Comparison of ENCODE assay signal across 25 mouse cellular contexts in the genomic region with DNA sequence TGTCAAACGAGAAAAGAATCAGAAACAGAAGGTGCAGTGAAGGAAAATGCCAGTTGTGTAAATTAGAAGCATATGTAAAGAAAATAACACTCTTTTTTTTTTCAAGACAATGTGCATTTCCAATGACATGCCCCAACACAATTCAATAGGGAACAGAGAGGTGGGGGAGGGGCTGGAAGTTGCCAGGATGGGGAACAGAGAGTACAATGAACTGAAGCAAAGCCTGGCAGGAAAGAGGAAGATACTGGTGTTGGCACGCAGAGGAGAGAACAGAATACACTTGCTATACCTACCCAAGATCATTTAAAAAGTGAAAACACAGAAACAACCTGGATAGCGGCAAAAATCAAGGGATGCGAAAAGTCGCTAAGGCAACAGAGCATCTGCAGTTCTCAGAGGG. TPM values are rescaled to one million over a fixed set of nuclear protein-coding genes. Genes with fewer than 3 reads are reported as not detected.
"Had no signal": no experiment of that assay in that cellular context is flagged by ENCODE, and none has a peak within 500 bp of the region (broad histone marks: within the 10 kb centered on the region; RNA-seq: fewer than 3 reads in every experiment).

No protein-coding gene starts in this region.

- H3K27ac ChIP-seq: neural tube, embryonic 12.5 days; neural tube, embryonic 13.5 days; neural tube, embryonic 15.5 days; stomach, embryonic 15.5 days; stomach, postnatal 0 days had no signal

- DNase-seq: retina, postnatal 1 day; right cerebral cortex, adult 18-20 months; right cerebral cortex, postnatal 14 days; right cerebral cortex, postnatal 25 days; right cerebral cortex, postnatal 4 days; spleen, adult 18-20 months; thymus, adult 18-20 months; thymus, postnatal 14 days; thymus, postnatal 25 days; thymus, postnatal 36 days; thymus, postnatal 4 days had no signal

- H3K36me3 ChIP-seq: neural tube, embryonic 12.5 days; neural tube, embryonic 13.5 days; neural tube, embryonic 15.5 days; stomach, embryonic 15.5 days had no signal

- H3K4me3 ChIP-seq: neural tube, embryonic 12.5 days; neural tube, embryonic 13.5 days; neural tube, embryonic 15.5 days; stomach, embryonic 15.5 days had no signal

- H3K27me3 ChIP-seq: neural tube, embryonic 12.5 days; neural tube, embryonic 13.5 days; neural tube, embryonic 15.5 days; stomach, embryonic 15.5 days had no signal

- H3K4me1 ChIP-seq: neural tube, embryonic 12.5 days; neural tube, embryonic 13.5 days; neural tube, embryonic 15.5 days; stomach, embryonic 15.5 days had no signal

RNA-seq across cellular contexts. Expression of gene Gm12830, which starts 41.6 kb away (rescaled TPM):
- total RNA-seq: neutrophil, adult 5-6 weeks had no signal
- polyA plus RNA-seq: neural tube, embryonic 11.5 days; neural tube, embryonic 12.5 days; neural tube, embryonic 13.5 days; neural tube, embryonic 14.5 days; neural tube, embryonic 15.5 days; small intestine, adult 2 months; spleen, adult 2 months; stomach, embryonic 14.5 days; stomach, embryonic 15.5 days; stomach, embryonic 16.5 days; stomach, postnatal 0 days; testis, adult 2 months; urinary bladder, adult 2 months had no signal

RNA-seq across cellular contexts. Expression of gene Foxd2, which starts 45.5 kb away (rescaled TPM):
- polyA plus RNA-seq: neural tube, embryonic 14.5 days; stomach, embryonic 14.5 days; stomach, embryonic 16.5 days; stomach, postnatal 0 days had no signal
